Mouse (Mus musculus) ES-E14 (cell line): ENCODE data around the gene Mien1.

Experiments
- CHD2 ChIP-seq: IDR thresholded peaks from 2 replicates; pipeline ENCODE4 v1.6.1; 2014; ENCODE audit warnings: mild to moderate bottlenecking, low read depth, low read length, inconsistent platforms
- HCFC1 ChIP-seq: IDR thresholded peaks from 2 replicates; pipeline ENCODE4 v1.6.1; 2012; ENCODE audit warnings: low read length, inconsistent platforms, borderline replicate concordance; ENCODE audit not compliant: insufficient read depth
- ZC3H11A ChIP-seq: IDR thresholded peaks from 2 replicates; pipeline ENCODE4 v1.6.1; 2012; ENCODE audit warnings: low read depth, mild to moderate bottlenecking, inconsistent platforms, low read length, borderline replicate concordance

- no peak for TF ChIP-seq CHD2
- TF ChIP-seq HCFC1: no peak
- TF ChIP-seq ZC3H11A: no peak
These were observed 40.8 kb downstream of the Mien1 start for GRCm38 (mm10) chr11:98397946-98398345.
